Mouse (Mus musculus): ENCODE results near the gene Lat2. TPM values are rescaled to one million over a fixed set of nuclear protein-coding genes. Genes with fewer than 3 reads are reported as not detected.

Lat2 gene
- polyA plus RNA-seq, 1 experiment: 202 TPM

GRCm38 (mm10) chr5:134615780-134616179, 955 bp upstream of the Lat2 start:
- Histone ChIP-seq H3K27ac (ENCODE audit: insufficient read depth, low read depth, low read length) (peak overlapping the region; percentile 92), H3K4me3 (ENCODE audit: insufficient read depth, low read length) (no peak overlapping the region), H3K4me1 (ENCODE audit: control insufficient read depth, insufficient read depth, low read length) (peaks cover 46% of the 10 kb centered on the region)
- TF ChIP-seq CTCF (IDR thresholded peaks at IDR 0.05; ENCODE audit: low read depth, low read length) (no peak), POLR2A (IDR thresholded peaks at IDR 0.05; ENCODE audit: borderline replicate concordance, low read depth, low read length) (no peak)

- Histone ChIP-seq H3K27ac (ENCODE audit: insufficient read depth, low read depth, low read length) (peak overlapping the region; percentile 92), H3K4me1 (ENCODE audit: control insufficient read depth, insufficient read depth, low read length) (peaks cover 46% of the 10 kb centered on the region), H3K4me3 (ENCODE audit: insufficient read depth, low read length) (0 out of 2 replicates have a peak overlapping the region, but pooled peaks have one; percentile 52)
- TF ChIP-seq CTCF (IDR thresholded peaks at IDR 0.05; ENCODE audit: low read depth, low read length) (no peak), POLR2A (IDR thresholded peaks at IDR 0.05; ENCODE audit: borderline replicate concordance, low read depth, low read length) (no peak)
Measured at GRCm38 (mm10) chr5:134615380-134615779, 555 bp upstream of the Lat2 start.

GRCm38 (mm10) chr5:134614296-134614695, 529 bp downstream of the Lat2 start:
- TF ChIP-seq POLR2A (IDR thresholded peaks at IDR 0.05; ENCODE audit: borderline replicate concordance, low read depth, low read length) (no peak), CTCF (IDR thresholded peaks at IDR 0.05; ENCODE audit: low read depth, low read length) (no peak)
- Histone ChIP-seq H3K4me1 (ENCODE audit: control insufficient read depth, insufficient read depth, low read length) (peaks cover 46% of the 10 kb centered on the region), H3K4me3 (ENCODE audit: insufficient read depth, low read length) (peak overlapping the region; percentile 52), H3K27ac (ENCODE audit: insufficient read depth, low read depth, low read length) (peak overlapping the region; percentile 92)

- Histone ChIP-seq H3K4me3 (ENCODE audit: insufficient read depth, low read length) (peak overlapping the region; percentile 52), H3K27ac (ENCODE audit: insufficient read depth, low read depth, low read length) (peak overlapping the region; percentile 92), H3K4me1 (ENCODE audit: control insufficient read depth, insufficient read depth, low read length) (peaks cover 46% of the 10 kb centered on the region)
- TF ChIP-seq CTCF (IDR thresholded peaks at IDR 0.05; ENCODE audit: low read depth, low read length): 0 out of 2 replicates have a peak, but pooled peaks have one; percentile 5
- TF ChIP-seq POLR2A (IDR thresholded peaks at IDR 0.05; ENCODE audit: borderline replicate concordance, low read depth, low read length): no peak
Measured at GRCm38 (mm10) chr5:134613727-134614126, 1.1 kb downstream of the Lat2 start.

- Histone ChIP-seq H3K27ac (ENCODE audit: insufficient read depth, low read depth, low read length) (peak overlapping the region; percentile 92), H3K4me1 (ENCODE audit: control insufficient read depth, insufficient read depth, low read length) (peaks cover 55% of the 10 kb centered on the region), H3K4me3 (ENCODE audit: insufficient read depth, low read length) (no peak overlapping the region)
- TF ChIP-seq CTCF (IDR thresholded peaks at IDR 0.05; ENCODE audit: low read depth, low read length): no peak
- TF ChIP-seq POLR2A (IDR thresholded peaks at IDR 0.05; ENCODE audit: borderline replicate concordance, low read depth, low read length): no peak
Measured at GRCm38 (mm10) chr5:134611810-134612521, 2.9 kb downstream of the Lat2 start.

- no peak overlapping the region for H3K27ac ChIP-seq (ENCODE audit: insufficient read depth, low read depth, low read length)
- H3K4me3 ChIP-seq (ENCODE audit: insufficient read depth, low read length): no peak overlapping the region
- TF ChIP-seq POLR2A (IDR thresholded peaks at IDR 0.05; ENCODE audit: borderline replicate concordance, low read depth, low read length) (no peak), CTCF (IDR thresholded peaks at IDR 0.05; ENCODE audit: low read depth, low read length) (no peak)
- peaks cover 48% of the 10 kb centered on the region for H3K4me1 ChIP-seq (ENCODE audit: control insufficient read depth, insufficient read depth, low read length)
Measured at GRCm38 (mm10) chr5:134609916-134610643, 4.7 kb downstream of the Lat2 start.

GRCm38 (mm10) chr5:134607121-134607520, 7.7 kb downstream of the Lat2 start:
- no peak overlapping the region for H3K4me3 ChIP-seq (ENCODE audit: insufficient read depth, low read length)
- peak overlapping the region; percentile 70 for H3K27ac ChIP-seq (ENCODE audit: insufficient read depth, low read depth, low read length)
- H3K4me1 ChIP-seq (ENCODE audit: control insufficient read depth, insufficient read depth, low read length): peaks cover 25% of the 10 kb centered on the region
- no peak for TF ChIP-seq POLR2A (IDR thresholded peaks at IDR 0.05; ENCODE audit: borderline replicate concordance, low read depth, low read length)
- no peak for TF ChIP-seq CTCF (IDR thresholded peaks at IDR 0.05; ENCODE audit: low read depth, low read length)

- Histone ChIP-seq H3K4me1 (ENCODE audit: control insufficient read depth, insufficient read depth, low read length) (peaks cover 16% of the 10 kb centered on the region), H3K4me3 (ENCODE audit: insufficient read depth, low read length) (no peak overlapping the region), H3K27ac (ENCODE audit: insufficient read depth, low read depth, low read length) (peak overlapping the region; percentile 66; the same call in 1 of the 2 replicates)
- TF ChIP-seq POLR2A (IDR thresholded peaks at IDR 0.05; ENCODE audit: borderline replicate concordance, low read depth, low read length) (no peak), CTCF (IDR thresholded peaks at IDR 0.05; ENCODE audit: low read depth, low read length) (no peak)
Measured at GRCm38 (mm10) chr5:134606314-134606713, 8.5 kb downstream of the Lat2 start.

GRCm38 (mm10) chr5:134604376-134604775, 10.4 kb downstream of the Lat2 start:
- H3K4me1 ChIP-seq (ENCODE audit: control insufficient read depth, insufficient read depth, low read length): peaks cover 15% of the 10 kb centered on the region
- TF ChIP-seq POLR2A (IDR thresholded peaks at IDR 0.05; ENCODE audit: borderline replicate concordance, low read depth, low read length) (no peak), CTCF (IDR thresholded peaks at IDR 0.05; ENCODE audit: low read depth, low read length) (no peak)
- no peak overlapping the region for H3K4me3 ChIP-seq (ENCODE audit: insufficient read depth, low read length)
- no peak overlapping the region for H3K27ac ChIP-seq (ENCODE audit: insufficient read depth, low read depth, low read length)

- Histone ChIP-seq H3K27ac (ENCODE audit: insufficient read depth, low read depth, low read length) (no peak overlapping the region), H3K4me1 (ENCODE audit: control insufficient read depth, insufficient read depth, low read length) (no peaks in the 10 kb centered on the region), H3K4me3 (ENCODE audit: insufficient read depth, low read length) (no peak overlapping the region)
- TF ChIP-seq CTCF (IDR thresholded peaks at IDR 0.05; ENCODE audit: low read depth, low read length): no peak
Measured at GRCm38 (mm10) chr5:134597711-134598110, 17.1 kb downstream of the Lat2 start.

Measured in bone marrow macrophage, adult 2 months (primary cell).